Mouse (Mus musculus): ENCODE results near the gene Tmcc3.

GRCm38 (mm10) chr10:94406821-94407220 lies 95.1 kb downstream of the Tmcc3 start:
- TF ChIP-seq CTCF (IDR thresholded peaks at IDR 0.05) (no peak), EP300 (IDR thresholded peaks at IDR 0.05) (peak; percentile 39; the same call in 1 of the 2 replicates)
